Mouse (Mus musculus) WW6 (cell line): ENCODE measurements at regions not wholly inside any gene's neighbourhood (a gene's known extent, or its start where the extent isn't known, plus 50 kb on each side); places are given as distances from the start of the nearest gene placed in this dataset.

Experiments used
- DNase-seq: peaks from one replicate; pipeline ENCODE4 v3.0.0-alpha.2; 2013; ENCODE audit warnings: low read depth, low spot score

DNA sequence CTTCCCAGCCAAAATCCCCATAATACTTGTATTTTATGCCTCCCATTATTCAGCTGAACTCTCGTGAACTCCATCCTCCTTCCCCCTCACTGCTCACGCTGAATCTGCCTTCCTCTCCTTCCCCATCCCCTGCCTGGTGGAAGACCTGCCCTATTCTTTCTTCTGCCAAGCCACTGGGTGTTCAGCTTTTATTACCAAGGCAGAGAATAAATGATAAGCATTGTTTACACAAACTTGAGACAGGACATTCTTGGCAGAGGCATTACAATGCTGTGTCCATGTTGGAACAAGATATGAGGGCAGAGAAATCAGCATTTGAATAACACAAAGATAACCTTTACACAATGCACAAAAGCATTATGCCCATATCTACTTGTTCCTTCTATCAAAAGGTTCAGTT lies 80.2 kb downstream of the Dhrs2 start:
- no peak for DNase-seq

DNA sequence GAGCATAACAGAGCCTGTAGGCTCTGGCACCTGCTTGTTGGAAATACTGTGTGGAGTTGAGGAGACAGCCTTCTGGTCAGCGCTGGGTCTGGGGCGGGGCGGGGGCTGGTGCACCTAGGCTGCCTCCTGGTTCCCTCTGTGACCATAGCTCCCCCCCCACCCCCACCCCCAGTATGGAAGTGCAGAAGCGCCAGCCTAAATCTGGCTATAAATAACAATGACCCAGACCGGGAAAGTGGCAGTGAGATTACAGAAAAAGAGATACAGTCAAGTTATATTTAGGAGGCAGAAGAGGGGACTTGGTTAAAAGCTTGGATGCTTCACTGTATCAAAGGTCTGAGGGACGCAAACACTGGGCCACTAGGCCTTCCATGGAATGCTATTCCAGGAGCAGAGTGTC lies 91.8 kb downstream of the Dhrs2 start:
- DNase-seq: no peak

DNA sequence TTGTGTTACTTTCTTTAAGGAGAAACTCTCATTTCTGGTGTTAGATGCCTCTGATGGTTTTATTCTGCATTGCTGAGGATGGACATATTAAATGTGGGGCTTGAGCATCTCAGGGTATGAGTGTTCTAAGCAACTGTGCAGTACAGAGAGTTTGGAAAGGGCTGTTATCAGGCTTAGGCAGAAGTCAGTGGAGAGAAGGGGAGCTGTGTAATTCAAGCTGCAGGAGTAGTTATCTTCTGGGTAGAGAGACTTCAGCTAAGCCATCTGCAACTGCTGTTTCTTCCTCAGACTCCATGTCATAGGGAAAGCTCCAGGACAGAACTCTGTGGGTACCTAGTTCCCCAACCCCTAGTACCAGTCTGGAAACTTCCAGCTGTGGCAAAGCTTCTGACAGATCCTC lies 102.1 kb downstream of the Dhrs2 start:
- DNase-seq: no peak

DNA sequence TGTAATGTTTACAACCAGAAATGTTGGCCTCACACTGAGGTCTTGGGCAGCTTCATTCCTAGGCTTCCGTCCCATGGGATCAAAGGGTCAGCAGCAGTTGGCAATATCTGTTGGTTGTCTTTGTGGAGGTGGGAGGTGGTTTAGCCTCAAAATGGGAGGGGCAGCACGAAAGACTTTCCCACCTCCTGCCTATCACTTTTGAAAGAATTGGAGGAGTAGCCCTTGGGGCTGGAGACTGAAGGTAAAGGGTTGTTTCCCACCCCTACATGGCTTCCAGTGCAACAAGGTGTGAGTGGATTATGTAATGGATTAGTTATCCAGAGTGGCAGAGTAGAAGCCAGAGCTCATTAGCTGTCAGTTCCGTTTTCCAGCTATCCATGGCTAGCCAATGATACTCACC lies 102.5 kb downstream of the Dhrs2 start:
- no peak for DNase-seq

DNA sequence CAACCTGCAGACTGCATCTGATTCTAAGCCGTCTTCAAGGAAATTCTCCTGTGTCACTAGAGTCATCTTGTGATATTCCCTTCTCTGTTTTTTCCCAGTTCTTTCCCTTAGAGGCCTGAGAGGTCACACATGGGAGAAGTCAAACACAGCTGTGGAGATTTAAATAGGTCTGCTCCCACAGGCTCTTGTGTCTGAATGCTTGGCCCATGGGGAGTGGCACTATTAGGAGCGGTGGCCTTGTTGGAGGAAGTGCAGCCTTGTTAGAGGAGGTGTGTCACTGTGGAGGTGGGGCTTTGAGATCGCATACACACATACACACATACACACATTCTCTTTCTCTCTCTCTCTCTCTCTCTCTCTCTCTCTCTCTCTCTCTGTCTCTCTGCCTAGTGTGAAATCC lies 112.0 kb downstream of the Dhrs2 start:
- DNase-seq: no peak

DNA sequence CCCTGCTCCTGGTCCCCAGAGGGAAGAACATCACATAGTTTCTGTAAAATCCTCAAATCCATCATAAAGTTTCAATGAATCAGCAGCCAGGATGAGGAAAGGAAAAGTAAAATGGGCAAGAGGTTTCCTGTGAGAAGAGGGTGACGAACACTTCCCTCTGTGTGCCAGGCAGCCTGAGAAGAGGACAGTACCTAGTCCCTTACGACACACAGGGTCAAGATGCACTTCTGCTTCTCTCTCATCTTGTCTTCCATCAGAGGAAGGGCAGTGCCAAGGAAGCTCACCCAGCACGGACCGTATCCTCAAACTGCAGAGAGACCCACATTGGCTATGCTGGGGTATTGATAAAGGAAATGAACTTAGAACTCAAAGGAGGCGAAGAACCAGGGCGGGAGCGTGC lies 112.5 kb downstream of the Dhrs2 start:
- no peak for DNase-seq

DNA sequence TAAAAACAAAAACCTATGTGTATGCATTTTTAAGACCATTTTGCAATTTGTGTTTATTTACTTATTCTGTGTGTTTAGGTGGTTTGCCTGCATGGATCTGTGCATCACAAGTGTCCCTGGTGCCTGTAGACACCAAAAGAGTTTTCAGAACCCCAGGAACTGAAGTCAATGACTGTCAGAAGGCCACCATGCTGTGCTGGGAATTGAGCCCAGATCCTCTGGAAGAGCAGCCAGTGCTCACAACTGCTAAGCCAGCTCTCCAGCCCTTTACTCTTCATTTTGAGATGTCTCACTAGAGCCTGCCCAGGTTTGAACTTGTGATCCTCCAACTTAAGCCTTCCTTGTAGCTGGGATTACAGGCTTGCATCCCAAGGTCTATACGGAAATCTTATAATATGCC lies 113.8 kb downstream of the Dhrs2 start:
- DNase-seq: no peak

DNA sequence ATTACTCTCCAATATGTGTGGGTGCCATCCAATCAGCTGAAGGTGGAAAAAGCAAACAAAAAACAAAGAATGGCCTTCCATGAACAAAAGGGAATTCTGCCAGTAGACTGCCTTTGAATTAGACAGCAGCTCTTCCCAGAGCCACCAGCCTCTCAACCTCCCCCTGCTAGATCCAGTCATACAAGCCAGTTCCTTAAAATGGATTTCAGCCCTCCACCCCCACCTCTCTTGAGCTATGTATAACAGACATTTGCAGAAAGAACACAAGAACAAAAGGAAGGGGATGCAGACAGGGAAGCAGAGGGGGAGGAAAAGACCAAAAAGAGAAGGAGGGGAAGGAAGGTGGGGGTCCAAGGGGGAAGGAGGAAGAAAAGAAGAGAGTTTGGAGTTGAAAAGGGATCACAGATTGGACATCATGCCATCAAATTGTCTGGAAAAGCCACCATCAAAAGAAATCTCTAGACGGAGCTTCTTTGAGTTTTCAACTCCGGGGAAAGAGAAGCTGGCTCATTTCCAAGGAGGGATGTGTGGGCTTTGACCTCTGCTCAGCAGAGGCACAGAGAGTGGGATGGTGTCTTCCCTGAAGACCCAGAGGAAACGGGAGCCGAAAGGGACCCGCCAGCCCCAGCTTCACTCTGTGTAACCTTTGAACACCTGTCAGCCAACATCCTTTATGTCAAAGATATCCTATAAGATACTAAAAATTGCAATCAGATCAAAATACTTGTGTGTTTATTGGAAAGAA lies 114.8 kb downstream of the Dhrs2 start:
- no peak for DNase-seq

DNA sequence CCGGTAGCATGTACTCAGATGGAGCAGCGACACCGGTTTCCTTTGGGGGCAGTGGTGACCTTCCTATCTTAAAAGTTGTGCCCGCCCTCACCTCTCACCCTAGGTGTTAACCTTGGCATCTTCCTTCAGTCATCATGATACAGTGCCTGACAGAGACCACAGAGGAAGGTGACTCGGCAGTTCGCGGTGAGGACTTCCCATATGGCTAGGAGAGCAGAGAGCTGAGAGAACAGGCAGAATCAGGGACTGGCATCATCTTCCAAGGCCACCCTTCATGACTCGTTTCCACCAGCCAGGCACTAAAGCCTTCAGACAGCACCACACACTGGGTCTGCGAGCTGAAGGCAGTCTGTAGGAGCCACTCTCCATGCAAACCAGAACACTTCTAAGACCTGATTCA lies 116.2 kb downstream of the Dhrs2 start:
- DNase-seq: no peak

DNA sequence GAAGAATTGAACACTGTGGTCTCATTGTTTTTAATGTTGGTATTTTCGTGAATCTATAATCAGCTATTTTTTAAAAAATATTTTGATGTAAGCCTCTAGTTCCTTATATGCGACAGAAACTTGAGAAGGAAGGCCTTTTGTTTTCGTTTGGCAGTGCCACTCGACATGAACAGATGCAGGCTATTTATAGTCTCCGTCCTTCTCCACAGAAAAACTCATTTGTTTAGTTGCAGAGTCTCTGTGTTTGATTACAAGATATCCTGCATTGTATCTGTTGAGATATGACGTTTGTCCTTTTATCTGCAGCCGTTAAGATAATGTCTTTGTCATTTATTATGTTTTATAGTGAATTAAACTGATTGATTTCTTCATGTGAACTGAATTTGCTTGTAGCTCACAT lies 116.7 kb downstream of the Dhrs2 start:
- DNase-seq: no peak

DNA sequence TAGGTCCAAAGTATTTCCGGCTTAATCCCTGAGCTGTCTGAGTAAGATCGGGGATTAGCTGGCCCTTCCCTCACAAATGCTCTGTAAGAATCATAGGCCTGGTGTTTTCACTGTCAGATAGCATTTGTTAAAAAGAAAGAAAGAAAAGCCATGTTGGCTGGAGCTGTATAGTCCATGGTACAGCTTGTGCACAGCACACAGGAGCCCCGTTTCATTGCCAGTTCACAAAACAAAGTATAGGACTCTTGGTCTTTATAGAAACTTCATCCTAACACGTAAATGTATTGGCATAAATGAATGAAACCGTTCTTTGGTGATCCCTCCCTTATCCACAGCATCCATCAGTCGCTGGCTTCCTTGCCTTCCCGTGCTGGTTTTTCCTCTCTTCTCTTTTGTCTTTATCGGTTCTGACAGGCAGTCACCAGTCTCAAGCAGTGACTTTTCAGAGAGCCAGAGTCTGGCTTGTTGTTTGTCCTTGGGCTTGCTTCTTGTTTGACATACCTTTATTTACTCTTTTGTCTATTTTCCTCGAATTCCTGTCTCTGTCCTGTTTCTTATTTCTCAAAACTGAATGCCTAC lies 117.3 kb downstream of the Dhrs2 start:
- no peak for DNase-seq

DNA sequence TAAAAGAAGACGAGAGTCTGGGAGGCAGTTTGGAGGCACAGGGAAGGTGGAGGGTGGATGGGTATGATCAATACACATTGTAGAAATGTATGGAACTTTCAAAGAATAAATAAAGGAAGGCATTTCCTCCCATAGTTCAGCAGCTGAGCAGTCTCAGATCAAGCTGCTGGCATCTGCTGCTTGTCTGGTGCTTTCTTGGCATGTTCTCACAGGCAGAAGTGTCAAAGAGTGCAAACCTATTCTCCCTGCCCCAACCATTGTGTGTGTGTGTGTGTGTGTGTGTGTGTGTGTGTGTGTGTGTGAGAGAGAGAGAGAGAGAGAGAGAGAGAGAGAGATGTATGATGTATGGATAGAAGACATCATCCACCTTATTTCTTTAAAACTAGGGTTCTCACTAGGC lies 121.5 kb downstream of the Dhrs2 start:
- DNase-seq: no peak

DNA sequence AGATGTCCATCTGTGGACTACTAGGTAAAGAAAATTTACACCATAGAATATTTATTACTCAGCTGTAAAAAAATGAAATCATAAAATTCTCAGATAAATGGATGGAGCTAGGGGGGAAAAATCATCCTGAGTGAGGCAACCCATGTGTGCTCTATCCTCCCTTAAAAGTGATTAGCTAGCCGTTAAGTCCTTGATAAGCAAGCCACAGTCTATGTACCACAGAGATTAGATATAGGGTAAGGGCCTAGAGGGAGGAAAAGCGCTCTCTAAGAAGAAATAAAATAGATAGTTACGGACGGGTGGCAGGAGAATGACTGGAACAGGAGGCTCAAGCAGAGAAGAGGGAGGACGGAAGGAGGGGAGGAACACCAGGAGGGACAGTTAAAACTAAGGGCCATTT lies 122.1 kb downstream of the Dhrs2 start:
- no peak for DNase-seq

DNA sequence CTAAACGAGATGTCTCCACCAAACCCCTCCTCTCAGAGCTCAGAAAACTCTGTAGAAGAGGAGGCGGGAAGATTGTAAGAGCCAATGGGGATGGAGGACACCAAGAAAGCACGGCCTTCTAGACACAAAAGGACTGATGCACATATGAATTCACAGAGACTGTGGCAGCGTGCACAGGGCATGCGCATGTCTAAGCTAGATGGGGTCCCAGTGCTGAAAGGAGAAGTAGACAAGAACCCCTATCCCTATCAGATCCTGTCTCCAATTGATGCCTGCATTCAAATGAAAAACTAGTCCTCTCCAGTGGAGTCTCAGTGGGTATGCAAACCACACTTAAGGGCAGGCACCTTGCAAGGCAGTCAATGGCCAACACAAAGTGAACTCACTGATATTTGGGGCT lies 123.3 kb downstream of the Dhrs2 start:
- DNase-seq: no peak

DNA sequence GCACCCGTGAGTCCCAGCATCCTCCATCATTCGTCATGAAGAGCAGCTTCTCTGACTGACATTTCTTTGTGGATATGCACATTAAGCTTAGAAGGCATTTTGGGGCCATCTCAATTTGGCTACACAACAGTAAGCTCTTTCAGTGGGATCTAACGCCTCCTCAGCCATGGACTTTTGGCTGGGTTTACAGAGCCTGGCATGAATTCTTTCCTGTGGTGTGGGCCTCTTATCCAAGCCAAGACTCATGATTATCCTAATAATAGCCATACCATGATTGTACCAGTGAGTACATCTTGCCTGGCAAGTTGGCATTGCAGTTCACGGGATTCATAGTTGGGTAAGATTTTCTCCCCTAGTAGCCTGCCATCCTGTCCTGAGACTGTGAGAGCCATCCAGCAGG lies 126.3 kb downstream of the Dhrs2 start:
- no peak for DNase-seq

DNA sequence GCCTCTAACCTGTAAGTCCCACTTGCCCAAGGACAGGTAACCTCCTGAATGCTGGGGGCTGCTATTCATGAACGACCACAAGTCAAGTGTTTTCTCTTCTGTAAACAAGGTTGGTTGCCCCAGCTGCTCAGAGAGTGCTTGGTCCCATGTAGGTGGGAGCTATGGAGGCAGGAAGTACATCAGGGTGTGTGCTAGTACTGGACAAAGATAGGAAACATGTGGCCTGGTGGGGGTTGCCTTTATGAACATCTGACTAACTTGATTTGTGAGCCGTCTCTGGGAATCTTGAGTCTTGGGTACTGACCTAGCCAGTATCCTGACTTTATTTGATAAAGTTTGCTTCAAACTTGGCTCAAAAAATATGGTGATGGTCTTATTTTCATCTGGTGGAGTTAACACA lies 121.3 kb upstream of the Dhrs4 start:
- no peak for DNase-seq

DNA sequence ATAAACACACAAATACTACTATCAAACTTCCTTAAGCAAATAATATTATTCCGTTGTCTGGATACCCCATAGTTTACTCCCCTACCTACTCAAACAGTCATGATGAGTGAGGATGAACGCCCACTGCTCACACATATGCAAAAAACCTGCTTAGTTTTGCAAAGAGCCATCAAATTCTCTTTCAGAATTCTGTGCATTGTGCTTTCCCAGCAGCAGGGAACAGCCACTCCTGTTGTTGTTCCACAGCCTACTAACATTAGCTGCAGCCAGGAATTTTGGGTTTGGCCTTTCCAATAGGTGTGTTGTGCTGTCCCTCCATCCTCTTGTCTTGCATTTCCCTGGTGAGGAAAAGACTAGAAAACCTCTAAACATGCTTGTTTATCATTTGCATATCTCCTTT lies 120.1 kb upstream of the Dhrs4 start:
- peak; percentile 11 for DNase-seq

DNA sequence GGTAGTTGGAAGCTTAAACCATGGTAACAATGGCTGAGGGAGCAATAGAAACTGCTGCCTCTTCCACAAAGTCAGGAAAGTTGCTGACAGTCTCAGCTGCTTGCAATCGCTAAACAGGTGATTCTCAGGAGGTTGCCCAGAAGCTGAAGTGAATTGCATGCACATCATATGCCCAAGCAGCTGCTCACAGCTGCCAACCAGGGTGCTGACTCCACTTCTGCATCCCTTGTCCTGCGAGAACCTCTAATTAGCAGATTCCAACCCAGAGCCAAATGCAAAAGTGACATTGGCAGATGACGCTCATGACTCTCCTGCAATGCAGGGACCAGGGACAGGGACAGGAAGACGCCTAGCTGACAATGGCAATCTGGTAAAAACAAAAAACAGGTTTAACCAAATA lies 116.2 kb upstream of the Dhrs4 start:
- DNase-seq: no peak

DNA sequence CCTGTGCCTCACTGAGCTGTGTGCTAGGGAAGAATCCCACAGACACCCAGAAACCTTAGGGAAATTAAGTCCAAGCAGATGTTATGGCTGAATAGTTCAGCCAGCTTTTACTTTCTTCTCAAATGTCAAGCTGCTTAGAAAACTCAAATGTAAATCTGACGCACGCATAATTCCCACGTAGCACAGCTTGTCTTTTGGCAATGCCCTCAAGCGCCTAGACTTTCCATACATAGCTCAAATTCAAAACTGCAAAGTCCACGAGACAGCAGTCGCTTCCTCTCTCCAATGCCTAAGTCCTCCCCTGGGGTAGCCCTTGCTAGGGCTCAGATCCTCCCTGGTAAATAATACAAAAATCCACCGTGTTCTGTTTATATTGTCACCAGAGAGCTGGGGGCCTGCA lies 115.8 kb upstream of the Dhrs4 start:
- DNase-seq: no peak

DNA sequence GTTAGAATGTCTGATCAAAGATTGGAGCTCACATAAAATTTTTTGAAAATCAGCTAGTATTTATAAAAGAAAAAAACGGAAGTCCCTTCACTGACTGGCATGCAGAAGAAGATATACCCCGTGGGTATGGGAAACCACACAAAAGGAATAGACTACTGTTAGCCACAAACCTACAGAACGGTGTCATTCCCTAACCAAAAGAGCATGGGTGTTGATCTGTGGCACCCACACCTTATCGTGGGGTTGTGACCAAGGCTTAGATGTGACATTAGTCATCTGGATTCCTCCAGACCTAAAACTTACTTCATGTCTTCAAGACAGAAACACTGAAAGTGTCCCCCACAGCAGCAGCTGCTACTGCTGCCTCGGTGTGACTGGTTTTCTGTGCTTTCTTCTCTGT lies 108.2 kb upstream of the Dhrs4 start:
- DNase-seq: no peak

DNA sequence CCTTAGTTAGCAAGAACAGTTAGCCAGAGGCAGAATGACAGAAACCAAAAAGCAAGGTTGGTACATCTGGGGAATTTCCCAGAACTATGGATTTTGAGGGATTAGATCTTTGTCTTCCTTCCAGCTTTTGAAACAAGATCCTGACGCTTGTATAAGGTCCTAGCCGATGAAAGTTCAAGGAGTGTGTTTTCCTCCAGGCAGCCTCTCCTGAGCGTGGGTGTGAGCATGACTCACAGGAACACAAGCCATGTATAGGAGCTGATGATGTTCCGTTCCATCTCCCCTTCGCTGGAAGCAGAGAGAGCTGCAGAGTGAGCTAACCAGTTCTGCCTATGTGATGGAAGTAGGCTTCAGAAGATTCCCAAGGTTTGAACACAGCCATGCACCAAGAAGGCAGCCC lies 105.6 kb upstream of the Dhrs4 start:
- no peak for DNase-seq

DNA sequence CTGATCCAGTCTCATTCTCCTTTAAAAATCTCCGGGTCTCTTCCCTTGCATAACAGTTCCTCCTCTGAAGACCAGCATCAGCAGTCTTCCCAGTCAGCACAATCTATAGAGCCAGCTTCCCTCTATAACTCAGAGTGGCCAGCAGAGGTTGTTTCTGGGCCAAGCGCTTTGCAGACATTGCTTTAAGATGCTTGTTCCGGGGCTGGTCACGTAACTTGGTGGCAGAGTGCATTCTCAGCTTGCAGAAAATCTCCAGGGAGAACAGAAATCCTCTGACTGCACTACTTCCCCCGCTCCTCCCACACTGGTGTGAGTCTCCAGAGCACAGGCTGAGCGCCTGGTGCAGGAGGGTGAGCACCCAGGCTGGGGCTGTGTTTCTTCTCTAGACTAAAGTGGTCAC lies 91.8 kb upstream of the Dhrs4 start:
- DNase-seq: no peak

DNA sequence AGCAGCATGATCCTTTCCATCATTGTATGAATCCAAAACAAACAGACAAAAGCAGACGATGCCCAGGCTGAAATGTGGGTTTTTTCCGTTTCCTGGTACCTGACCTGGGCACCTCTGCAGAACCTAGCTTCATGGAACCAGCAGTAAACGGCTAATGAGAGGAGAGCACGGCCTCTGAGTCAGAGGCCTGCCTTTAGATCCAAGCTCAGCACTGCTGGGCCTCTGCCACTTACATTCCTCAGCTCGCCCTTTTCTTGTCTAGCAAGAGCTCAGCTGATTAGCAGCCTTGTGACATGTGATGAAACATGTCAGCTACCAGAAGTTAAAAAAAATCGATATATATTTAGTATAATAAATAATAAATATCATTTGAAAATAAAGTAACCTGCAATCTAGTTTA lies 91.2 kb upstream of the Dhrs4 start:
- no peak for DNase-seq

DNA sequence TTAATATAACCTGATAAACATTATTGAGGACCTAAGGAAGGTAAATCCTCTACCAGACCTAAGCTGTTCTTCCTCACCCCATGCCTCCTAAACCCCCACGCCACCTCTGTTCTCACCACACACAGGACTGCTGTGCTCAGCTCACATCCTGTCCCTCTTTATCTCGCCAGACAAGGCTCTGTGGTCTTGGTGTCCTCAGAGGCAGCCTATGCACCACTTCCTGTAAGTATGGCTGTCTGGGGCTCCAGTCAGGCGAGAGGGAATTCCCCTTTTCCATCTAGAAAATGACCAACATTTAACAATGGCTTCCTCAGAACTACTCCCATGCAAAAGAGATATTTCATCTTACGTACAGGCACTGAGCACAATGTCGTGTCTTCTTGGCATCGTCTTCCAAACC lies 86.2 kb upstream of the Dhrs4 start:
- DNase-seq: no peak
